Mouse (Mus musculus): ENCODE data around the gene Esyt2.
A peak's percentile ranks its signal among the peaks of the same experiment; 100 is the strongest.

The Esyt2 gene

GRCm38 (mm10) chr12:116368857-116369256 lies 87.9 kb downstream of the Esyt2 start:
- no peak for DNase-seq

- no peak for DNase-seq
Measured at GRCm38 (mm10) chr12:116383101-116383500, 102.1 kb downstream of the Esyt2 start.

- no peak for DNase-seq
Measured at GRCm38 (mm10) chr12:116383995-116384394, 103.0 kb downstream of the Esyt2 start.

- no peak for DNase-seq
Measured at GRCm38 (mm10) chr12:116386802-116387201, 105.8 kb downstream of the Esyt2 start.

- no peak for DNase-seq
Measured at GRCm38 (mm10) chr12:116389868-116390267, 108.9 kb downstream of the Esyt2 start.

GRCm38 (mm10) chr12:116394327-116394726 lies 113.3 kb downstream of the Esyt2 start:
- DNase-seq = no peak

- no peak for DNase-seq
Measured at GRCm38 (mm10) chr12:116395312-116395711, 114.3 kb downstream of the Esyt2 start.

- no peak for DNase-seq
Measured at GRCm38 (mm10) chr12:116396072-116396695, 115.2 kb downstream of the Esyt2 start.

GRCm38 (mm10) chr12:116404012-116404679 lies 123.2 kb downstream of the Esyt2 start:
- peak; percentile 13 for DNase-seq

- DNase-seq = peak; percentile 98
Measured at GRCm38 (mm10) chr12:116405045-116405835, 124.2 kb downstream of the Esyt2 start, which contains the start of gene Ncapg2. Gene Ncapg2 (plus strand): TSS chr12:116405402.

- no peak for DNase-seq
Measured at GRCm38 (mm10) chr12:116405836-116406155, 124.8 kb downstream of the Esyt2 start.

GRCm38 (mm10) chr12:116407883-116408282 lies 126.9 kb downstream of the Esyt2 start:
- DNase-seq = no peak

- no peak for DNase-seq
Measured at GRCm38 (mm10) chr12:116414941-116415340, 133.9 kb downstream of the Esyt2 start.

GRCm38 (mm10) chr12:116416514-116416913 lies 135.5 kb downstream of the Esyt2 start:
- no peak for DNase-seq

GRCm38 (mm10) chr12:116421656-116422055 lies 140.7 kb downstream of the Esyt2 start:
- no peak for DNase-seq

GRCm38 (mm10) chr12:116425392-116425791 lies 144.4 kb downstream of the Esyt2 start:
- no peak for DNase-seq

GRCm38 (mm10) chr12:116433742-116434141 lies 152.7 kb downstream of the Esyt2 start:
- no peak for DNase-seq

GRCm38 (mm10) chr12:116435232-116435631 lies 154.2 kb downstream of the Esyt2 start:
- DNase-seq = no peak

GRCm38 (mm10) chr12:116436125-116436524 lies 155.1 kb downstream of the Esyt2 start:
- no peak for DNase-seq

GRCm38 (mm10) chr12:116438591-116438990 lies 157.6 kb downstream of the Esyt2 start:
- DNase-seq = no peak
